Mouse (Mus musculus) left cerebral cortex, adult 9 months (tissue): ENCODE measurements around the gene Pex11a.
"Not testable (repeated sequence)": the region's sequence is repeated elsewhere in the genome, so short reads cannot be mapped to it uniquely, and the experiment has no call there.

ENCODE experiments used
- DNase-seq, 2 experiments: peaks; one replicate each; pipeline ENCODE4 v3.0.0; 2022; ENCODE audit warnings: low spot score in 2 of 2

Gene Pex11a

DNA sequence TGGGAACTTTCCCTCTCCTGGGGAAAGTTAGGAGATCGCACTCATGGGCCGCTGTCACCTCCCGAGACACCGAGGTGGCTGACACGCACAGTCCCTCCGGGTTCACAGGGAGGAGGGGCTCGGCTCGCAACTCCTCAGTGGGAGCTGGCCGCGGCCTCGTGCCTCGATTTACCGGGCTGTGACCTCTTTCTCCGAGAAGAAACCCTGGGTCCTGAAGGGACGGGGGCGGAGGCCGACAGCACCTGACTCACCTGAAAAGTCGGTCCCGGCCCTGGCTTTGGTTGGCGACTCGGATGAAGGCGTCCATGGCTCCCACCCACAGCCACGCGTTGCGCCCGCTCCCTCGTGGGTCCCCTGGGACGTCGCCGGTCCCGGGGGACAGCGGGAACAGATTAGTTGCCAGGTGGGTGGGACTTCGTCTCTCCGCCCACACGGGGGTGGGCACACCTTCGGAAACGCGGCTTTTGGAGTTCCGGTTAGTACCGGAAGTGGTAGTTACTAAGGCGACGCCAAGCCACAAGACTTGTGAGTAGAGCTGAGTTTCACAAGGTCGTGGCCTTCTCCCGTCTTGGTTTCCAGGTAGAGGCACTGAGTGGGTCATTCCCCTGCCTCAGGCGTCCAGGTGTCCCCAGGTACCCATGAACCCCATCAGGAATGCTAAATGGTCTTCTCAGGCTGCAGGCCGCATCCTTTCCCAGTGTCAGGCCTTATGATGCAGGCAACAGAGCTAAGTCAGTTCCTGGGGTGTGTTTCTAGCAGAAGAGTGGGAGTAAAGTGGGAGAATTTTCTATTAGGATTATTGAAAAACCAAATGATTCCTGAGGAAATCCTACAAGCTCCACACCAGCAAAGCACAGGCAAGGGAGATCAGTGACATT lies at the start of gene Pex11a, which contains the start of gene Wdr93:
TSS of gene Pex11a (minus strand) at position 473 of the 878 bp plus-strand sequence.
TSS of gene Wdr93 (plus strand) at position 505 of the 878 bp plus-strand sequence.
- peak; percentile 52 to 74 for DNase-seq

DNA sequence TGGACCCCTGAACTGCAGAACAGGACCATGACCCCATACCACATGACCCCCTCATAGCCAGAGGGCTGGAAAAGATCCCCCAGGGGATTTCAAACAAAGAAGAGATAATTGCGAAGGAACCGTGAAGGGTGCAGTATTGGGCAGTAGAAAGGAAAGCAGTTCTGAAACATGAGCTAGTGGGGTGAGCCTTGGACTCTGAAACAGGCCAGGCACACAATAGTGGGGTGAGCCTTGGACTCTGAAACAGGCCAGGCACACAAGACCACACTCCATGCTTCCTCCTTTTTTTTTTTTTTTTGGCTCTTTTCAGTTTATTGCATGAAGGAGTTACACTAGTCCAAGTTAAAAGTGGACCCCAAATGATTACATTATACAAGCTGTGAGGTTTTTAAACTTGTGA lies 46.9 kb upstream of the Pex11a start:
- not testable (repeated sequence) for DNase-seq

DNA sequence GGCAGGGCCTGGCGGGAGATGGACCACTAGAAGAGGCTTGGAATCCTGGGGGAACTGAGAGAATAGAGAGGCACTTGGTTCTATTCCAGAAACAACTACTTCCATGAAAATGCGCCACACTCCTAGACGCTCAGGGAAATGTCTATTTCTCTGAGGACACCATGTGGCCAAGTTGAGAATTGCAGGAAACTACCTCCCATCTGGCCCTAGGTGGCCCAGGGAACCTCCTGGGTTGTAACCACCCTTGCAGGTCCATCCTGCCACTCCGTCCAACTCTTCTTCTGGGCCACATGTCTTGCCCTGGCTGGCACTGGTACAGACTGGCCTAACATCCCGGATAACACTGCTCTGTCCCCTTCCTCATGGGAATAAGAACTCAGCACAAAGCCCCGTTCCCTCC lies 43.4 kb upstream of the Pex11a start:
- DNase-seq = peak in 1 of 2 experiments; percentile 77

DNA sequence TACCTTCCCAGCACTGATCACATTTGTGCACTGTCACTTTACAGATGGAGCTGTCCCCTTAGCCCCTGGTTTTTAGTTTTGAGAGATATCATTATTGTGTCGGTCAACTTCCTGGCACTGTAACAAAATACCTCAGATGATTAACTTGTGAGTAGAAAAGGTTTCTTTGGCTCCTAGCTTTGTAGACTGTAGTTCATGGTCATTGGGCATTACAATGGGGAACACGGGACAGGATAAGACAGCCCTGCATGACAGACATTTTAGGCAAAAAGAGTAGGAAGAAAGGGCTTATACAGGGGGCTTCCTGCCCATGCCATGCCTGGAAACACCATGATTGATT lies 39.6 kb upstream of the Pex11a start:
- no peak for DNase-seq

DNA sequence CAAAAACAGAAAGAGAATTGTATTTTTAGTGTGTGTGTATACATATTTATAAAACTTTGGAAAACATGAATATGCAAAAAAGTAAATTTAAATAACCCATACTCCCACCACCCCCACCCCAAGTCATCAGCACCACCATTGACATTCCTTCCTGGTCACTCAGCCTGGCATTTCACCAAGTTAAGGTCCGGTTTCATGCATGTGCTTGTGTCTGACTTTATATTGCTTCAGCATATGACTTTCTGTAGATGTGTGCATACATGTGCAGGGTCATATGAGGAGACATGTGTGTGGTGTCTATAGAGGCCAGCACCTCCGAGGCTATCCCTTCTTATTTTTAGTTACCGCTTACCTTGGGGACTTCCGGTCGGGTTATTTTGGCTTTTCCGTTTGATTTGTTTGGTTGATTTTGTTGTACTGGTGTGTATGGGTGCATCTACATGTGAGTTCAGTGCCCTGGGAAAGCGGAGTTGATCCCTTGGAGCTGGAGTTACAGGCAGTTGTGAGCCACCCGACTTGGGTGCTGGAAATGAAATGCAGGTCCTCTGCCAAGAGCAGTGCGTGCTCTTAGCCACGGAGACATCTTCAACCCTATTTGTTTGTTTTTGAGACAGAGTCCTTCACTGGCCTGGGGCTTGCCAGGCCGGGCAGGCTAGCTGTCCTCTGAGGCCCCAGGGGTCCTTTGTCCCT lies 39.0 kb upstream of the Pex11a start:
- no peak for DNase-seq

DNA sequence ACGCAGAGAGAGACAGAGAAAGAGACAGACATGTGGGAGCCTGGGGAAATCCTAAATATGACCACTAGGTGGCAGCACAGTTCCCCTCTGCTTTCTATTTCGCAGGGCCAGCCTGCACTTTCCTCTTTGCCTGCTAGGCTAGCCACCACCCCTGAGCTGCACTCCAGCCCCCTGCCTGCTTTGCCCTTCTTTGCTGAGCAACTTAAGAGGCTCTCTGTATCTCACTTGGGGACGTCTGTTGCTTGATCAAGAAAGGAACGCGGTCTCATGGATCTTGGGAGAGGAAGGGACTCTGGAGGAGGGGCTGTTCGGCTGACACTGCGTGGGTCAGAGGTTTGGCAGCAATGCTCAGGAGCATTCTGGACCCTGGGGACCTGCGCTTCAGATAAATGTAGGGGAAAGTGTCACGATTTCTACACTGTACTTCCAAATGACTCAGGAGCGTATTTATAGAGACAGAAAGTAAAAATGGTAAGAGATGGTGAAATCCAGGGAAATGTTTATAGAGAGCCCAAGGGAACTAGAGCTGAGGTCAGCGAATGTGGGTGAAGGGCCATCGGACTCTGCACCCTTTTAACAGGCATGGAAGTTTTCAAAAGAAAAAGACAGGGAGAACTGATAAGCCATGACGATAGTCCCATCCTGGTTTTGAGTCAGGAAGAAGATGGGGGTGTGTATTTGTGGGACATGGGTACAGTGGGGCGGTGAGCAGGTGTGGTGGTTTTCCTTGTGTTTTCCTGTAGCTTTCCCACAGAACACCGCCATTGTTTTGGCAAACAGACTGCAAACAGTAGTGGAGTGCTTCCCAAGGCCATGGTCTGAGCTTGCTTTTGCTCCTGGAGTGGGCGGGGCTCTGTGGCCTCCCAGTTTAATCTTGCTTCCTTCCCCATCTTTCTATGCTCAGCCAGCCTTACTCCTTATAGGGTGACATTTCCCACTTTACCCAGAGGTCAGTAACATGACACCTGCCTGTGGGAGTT lies 38.0 kb upstream of the Pex11a start:
- DNase-seq = peak in 1 of 2 experiments; percentile 73

DNA sequence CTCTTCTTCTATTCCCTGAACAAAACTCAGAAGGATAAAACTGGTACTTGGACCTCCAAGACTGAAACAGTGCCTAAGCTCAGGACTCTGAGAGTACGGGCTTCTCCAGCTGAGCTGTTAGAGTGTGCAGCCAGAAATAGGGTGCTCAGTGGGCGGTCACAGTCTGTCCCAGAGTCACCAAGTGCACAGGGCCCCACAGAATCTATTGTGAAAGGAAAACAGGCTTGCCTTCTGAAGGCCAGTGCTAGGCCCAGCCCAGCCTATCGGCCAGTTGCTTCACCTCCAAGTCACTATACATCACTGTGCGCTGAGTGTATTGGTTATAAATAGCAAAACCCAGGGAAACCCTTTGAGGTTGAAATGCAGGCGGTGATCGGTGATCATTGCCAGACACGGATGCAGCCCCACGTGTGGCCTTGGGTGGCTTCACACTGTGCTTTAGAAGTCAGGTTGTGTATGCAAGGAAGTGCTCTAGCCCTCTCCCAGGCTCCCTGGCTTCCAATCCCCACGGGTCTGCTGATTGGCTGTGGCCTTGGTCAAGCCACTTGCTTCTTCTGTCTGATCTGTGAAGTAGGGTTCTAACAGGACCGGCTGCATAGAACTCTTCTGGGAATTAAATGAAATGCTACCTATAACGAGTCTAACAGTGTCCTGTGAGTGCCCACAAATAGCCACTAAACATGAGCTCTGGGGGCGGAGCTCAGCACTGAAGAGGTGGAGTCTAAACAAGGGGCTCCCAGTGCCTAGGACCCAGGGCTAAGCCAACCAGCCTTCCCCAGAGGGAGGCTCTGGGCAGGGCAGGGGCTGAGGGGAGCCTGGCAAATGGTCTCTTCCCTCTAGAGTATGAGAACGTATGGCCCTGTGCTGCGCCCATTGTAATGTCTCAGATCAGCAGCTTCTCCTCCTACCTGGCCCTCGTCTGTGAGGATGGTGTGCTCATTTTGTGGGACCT lies 28.9 kb upstream of the Pex11a start:
- peak in 1 of 2 experiments; percentile 33 for DNase-seq

DNA sequence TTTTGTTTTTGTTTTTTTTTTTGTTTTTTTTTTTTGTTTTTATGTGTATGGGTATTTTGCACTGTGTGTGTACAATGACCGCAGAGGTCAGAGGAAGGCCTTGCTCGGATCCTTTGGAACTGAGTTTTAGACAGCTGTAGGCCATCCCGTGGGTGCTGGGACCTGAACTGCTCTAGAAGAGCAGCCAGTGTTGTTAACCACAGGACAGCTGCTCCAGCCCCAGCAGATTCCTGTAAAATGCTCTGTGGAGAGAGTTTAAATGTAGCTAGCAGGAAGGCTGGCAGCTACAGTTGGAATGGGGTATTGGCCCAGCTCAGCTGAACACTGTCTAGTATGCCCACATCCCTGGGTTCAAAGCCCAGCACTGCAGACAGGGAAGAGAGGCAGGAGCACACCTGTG lies 26.7 kb upstream of the Pex11a start:
- no peak for DNase-seq

DNA sequence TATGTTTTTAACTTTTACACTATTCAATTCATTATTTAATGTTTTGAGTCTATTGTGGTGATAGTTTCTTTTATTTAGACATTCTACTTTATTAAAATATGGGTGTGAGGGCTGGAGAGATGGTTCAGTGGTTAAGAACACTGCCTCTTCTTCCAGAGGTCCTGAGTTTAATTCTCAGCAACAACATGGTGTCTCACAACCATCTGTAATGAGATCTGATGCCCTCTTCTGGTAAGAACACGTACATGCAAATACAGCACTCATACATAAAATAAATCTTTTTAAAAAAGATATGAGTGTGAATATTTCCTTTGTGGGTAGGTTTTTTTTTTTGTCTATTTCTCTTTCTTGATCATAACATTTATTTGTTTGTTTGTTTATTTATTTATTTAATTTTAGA lies 23.1 kb upstream of the Pex11a start:
- DNase-seq = no peak

DNA sequence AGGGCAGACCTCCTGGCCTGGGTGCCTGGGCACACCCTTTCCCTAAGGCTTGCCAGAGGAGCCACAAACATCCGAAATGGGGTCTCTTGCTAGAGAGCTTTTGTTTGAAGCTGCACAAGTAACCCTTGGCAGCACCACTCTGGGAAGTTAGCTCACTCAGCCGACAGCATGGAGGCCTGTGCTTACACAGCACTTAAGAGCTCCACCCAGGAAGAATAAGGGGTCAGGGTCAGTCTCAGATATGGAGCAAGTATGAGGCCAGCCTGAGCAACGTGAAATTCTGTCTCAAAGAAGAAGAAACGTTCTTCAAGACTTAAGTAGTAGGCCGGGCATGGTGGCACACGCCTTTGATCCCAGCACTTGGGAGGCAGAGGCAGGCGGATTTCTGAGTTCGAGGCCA lies 19.2 kb upstream of the Pex11a start:
- no peak for DNase-seq

DNA sequence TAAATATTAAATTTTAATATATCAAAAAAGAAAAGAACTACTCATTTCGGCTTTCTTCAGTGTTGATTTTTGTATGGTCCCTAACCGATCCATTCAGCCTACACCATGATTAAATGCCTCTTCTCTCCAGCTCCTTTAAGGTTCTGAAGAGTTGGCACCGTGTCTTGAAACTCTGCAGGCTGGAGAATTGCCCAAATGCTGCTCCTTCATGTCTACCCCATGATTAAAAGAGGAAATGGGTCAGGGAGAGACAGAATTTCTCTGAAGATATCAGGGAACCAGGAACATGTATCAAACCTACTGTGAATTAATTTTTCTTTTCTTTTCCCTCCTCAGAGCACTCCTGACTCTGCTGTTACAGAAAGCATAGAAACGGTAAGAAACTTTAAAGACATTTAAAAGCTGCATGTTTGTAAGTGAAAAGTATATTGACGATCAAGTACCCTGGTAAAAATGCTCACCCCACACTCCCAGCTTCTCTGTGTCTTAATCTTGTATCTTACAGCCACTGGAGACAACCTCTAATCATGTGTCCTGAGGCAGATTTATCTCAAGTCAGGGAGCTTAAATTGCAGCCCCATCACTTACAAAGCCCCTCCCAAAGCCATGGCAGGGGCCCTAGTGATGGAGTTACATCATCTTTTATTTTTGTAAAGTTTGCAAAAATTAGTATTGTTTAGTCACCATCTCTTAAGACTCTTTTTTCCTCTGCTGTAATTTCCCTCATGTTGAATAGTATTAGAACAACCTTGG lies 18.4 kb upstream of the Pex11a start:
- no peak for DNase-seq

DNA sequence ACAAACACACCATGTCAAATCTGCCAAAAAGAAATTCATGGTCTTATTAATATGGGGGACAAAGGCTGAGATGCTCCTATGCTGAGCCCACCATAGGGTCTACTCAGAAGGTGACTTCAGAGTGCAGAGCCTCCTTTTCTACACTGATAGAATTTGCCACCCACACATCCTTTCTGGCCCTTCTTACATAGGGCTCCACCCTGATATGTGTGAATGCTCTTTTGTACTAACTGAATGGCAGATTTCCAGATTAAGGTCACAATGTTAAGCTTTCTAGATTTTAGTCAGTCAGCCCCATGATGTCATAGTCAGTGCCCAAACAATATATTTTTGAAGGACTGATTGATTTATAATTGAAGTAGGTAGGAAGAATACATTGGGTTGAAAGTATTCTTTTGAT lies 16.8 kb upstream of the Pex11a start:
- DNase-seq = no peak

DNA sequence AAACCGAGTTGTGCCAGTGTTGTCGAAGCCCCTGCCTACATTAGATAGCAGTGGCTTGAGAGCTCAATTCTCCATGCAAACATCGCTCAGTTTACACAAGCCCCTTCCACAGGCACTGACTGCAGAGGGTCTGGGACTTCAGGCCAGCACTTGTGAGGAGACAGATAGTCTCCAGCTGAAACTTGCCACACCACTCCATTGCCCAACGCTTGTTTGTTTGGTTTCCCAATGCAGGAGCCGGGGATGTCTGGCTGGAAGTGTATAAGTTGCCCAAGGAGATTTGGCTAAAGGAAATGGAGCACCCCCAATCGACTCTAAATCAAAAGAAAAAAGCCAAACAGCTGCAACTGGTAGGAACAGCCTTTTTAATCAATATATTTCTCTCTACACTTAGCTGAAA lies 15.2 kb upstream of the Pex11a start:
- no peak for DNase-seq

DNA sequence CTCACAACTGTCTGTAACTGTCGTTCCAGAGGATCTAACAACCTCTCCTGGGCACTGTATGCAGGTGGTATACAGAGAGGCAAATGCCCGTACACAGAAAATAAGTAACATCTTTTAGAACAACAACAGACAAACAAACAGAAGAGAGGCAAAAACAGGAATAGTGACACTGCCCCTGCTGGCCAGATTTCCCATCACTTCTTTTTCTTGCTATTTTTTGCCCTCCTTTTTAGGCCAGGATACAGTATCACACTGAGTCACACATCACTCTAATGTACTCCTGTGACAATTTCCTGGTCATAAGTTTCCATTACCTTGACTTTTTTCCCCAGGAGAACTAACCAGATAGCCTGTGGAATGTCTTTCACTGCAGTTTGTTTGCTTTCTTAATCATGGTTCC lies 13.4 kb upstream of the Pex11a start:
- no peak for DNase-seq

DNA sequence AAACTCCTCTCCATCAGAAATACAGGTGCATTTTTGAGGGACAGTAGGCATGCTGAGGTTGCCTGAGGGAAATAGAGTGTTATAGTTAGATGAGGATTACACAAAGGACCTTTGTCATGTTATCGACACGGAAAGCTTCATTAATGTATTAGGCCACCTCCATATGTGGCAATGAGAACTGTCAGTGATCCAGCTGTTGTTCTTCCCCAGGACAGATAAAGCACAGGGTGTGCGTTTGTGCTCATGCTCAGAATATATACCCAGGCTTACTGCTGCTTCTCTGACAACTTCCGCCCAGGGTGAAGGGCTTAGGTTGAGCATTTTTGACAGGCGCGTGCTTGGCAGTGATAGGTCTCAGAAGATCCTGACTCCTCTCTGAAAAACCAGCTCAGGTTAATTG lies 6.6 kb upstream of the Pex11a start:
- no peak for DNase-seq

DNA sequence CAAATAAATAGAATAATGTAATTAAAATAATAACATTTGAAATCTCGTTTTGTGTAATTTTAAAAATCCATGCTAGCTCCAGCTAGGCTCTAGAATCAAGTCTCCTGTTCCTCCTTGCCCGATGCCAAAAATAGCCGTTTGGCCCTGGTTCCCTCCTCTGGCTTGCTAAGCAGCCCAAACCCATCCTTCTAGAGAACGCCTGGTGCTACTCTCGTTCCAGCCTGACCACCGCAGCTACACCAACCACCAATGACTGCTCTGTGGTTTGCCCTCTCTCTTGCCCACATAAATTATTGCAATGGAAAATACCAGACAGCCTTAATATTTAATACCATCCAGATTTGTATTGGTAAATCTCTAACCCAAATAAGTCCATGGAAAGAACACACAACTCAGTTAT lies 4.7 kb upstream of the Pex11a start:
- no peak for DNase-seq

DNA sequence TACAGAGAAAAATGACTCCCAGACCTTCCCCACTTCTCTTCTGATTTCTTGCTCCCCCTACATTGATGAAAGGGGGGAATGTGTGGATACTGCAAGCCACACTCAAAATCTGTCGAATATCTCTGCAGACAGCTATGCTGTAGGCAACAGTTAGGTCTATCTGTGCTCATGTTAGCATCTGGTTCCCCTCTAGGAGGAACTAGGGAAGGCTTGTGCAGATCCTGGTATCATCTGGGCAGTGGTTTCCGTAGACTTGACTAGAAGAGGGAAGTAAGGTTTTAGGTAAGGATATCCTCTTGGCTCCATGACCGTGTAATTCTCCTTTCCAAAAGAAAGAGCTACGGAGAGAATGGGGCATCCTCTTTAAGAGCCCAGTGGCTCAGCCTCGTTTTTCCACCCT lies 1.7 kb upstream of the Pex11a start:
- no peak for DNase-seq

DNA sequence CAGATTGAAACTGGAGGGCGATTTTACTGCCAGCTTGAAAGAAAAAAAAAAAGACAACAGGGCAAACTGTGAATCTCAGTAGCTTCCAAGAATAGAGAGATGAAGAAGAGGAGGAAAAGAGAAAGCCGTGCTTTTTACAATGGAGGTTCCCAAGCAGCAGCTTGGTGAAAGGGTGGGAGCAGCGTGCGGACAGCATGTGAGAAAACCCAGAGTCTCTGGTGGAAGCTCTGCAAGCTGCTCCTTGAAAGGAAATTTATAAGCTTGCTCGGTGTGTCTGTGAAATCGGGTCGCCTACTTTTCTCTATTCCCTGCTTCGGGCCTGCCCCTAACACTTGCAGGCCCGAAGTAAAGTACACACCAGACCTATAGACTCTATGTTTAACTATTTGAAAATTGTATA lies 1.1 kb upstream of the Pex11a start:
- peak in 1 of 2 experiments; percentile 13 for DNase-seq

DNA sequence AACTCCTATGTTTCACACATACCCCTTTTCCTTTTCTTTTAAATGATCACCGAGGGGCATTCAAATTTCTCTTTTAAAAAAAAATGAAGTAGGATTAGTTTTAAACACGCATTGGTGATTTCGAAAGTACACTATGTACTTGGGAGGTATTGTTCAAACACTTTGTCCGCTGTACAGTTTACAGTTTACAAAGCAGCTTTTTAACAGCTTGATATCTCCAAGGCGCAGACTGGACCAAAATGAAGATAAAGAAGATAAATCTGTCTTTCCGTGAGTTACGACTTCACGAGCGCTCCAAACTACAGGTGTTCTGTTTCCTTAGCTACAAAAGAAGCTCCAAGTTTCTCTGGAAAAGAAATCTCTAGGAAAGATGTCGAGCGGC lies 663 bp downstream of the Pex11a start:
- no peak for DNase-seq

DNA sequence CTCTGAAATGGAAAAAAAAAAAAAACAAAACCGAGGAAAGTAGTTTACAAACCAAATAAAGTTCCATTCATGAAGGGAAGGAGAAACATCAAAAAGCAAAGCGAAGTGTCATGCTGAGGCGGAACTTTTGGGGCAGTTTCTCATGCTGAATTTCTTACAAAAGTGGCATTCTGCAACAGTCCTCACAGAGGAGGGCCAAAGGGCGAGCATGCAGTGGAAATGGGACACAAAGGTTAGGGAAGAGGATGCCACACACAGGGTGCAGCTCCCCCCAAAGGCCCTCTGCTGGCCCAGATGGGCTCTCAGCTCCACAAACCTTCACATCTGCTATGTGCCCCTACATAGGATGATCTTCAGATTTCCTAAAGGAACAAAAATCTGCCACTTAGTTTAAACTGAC lies 2.7 kb downstream of the Pex11a start:
- DNase-seq = no peak
